Mouse (Mus musculus) liver, embryonic 14.5 days (tissue): ENCODE results near the gene Ccr6. TPM values are rescaled to one million over a fixed set of nuclear protein-coding genes. Genes with fewer than 3 reads are reported as not detected.
"Not testable (repeated sequence)": the region's sequence is repeated elsewhere in the genome, so short reads cannot be mapped to it uniquely, and the experiment has no call there.

Experiments
- ATAC-seq: fragments of 200-750 bp; cut with Nextera tagmentation; 2 replicates; pipeline ENCODE4 v1.8.0; 2017; ENCODE audit warnings: moderate number of reproducible peaks, mild to moderate bottlenecking, moderate library complexity; ENCODE audit not compliant: insufficient read depth
- DNase-seq, 3 experiments: peaks; one replicate each; pipeline ENCODE4 v3.0.0-alpha.2; 2012 to 2013; ENCODE audit warnings: low read depth in 3 of 3, low spot score in 3 of 3
- H3K27ac ChIP-seq: fragments of 300-500 bp; sonication (generic); 2 replicates; pipeline ENCODE4 v1.5.1; 2014; ENCODE audit warnings: moderate library complexity, mild to moderate bottlenecking, control low read depth, inconsistent platforms
- H3K27me3 ChIP-seq: fragments of 300-500 bp; sonication (generic); 2 replicates; pipeline ENCODE4 v1.6.1; 2014; ENCODE audit warnings: mild to moderate bottlenecking, low read length, moderate library complexity; ENCODE audit not compliant: control insufficient read depth, insufficient read depth
- H3K36me3 ChIP-seq: fragments of 300-500 bp; sonication (generic); replicated peaks from 2 replicates; pipeline ENCODE4 v1.6.1; 2014; ENCODE audit warnings: low read depth; ENCODE audit not compliant: control insufficient read depth, insufficient read depth
- H3K4me1 ChIP-seq, 2 experiments: fragments of 200-500 bp in 1 of 2; fragments of 300-500 bp in 1 of 2; sonication (generic) in 1 of 2; replicated peaks; 2 replicates each; pipeline ENCODE4 v1.6.1; 2012 to 2014; ENCODE audit warnings: antibody characterized with exemption in 1 of 2, inconsistent platforms in 1 of 2, low read length in 1 of 2; ENCODE audit not compliant: control insufficient read depth in 2 of 2, insufficient read depth in 2 of 2
- H3K4me2 ChIP-seq: fragments of 300-500 bp; sonication (generic); 2 replicates; pipeline ENCODE4 v1.6.1; 2014; ENCODE audit warnings: low read depth, mild to moderate bottlenecking, control low read depth, moderate library complexity
- H3K4me3 ChIP-seq, 2 experiments: fragments of 200-500 bp in 1 of 2; fragments of 300-500 bp in 1 of 2; sonication (generic) in 1 of 2; 2 replicates each; pipeline ENCODE4 v1.5.1; 2012 to 2014; ENCODE audit warnings: low read depth in 2 of 2, low read length in 2 of 2, mild to moderate bottlenecking in 2 of 2, control low read depth in 1 of 2, inconsistent platforms in 1 of 2, moderate library complexity in 1 of 2; ENCODE audit not compliant: insufficient read depth in 1 of 2
- H3K9ac ChIP-seq: fragments of 300-500 bp; sonication (generic); replicated peaks from 2 replicates; pipeline ENCODE4 v1.6.1; 2014; ENCODE audit warnings: mild to moderate bottlenecking, control low read depth, moderate library complexity
- H3K9me3 ChIP-seq: fragments of 300-500 bp; sonication (generic); 2 replicates; pipeline ENCODE4 v1.6.1; 2016; ENCODE audit warnings: low read length, mixed read lengths; ENCODE audit not compliant: control insufficient read depth
- CTCF ChIP-seq: IDR thresholded peaks from 2 replicates; pipeline ENCODE4 v1.5.1; 2016; ENCODE audit warnings: antibody characterized with exemption, low read depth, control low read depth
- EP300 ChIP-seq: IDR thresholded peaks from 2 replicates; pipeline ENCODE4 v1.6.1; 2016; ENCODE audit warnings: antibody characterized with exemption, low read depth
- WGBS: fragments of 180-500 bp; shearing (Covaris S2); extraction: QIAGEN DNeasy Blood & Tissue Kit; methylation state at CpG from one replicate; pipeline ENCODE4 v1.1.7; 2014; ENCODE audit not compliant: insufficient replicate concordance; 5-methylcytosine and 5-hydroxymethylcytosine counted together
- polyA plus RNA-seq, 2 experiments: library from polyadenylated mRNA; depleted of rRNA in 1 of 2; stranded (reverse) in 1 of 2; unstranded in 1 of 2; fragments of >200 nt; fragmentation: Nextera tagmentation in 1 of 2; extraction: Ambion mirVana in 1 of 2; gene quantifications; 2 replicates each; pipeline versions ENCODE4 v1.2.1 to v1.2.3; 2012 to 2014

The Ccr6 gene
- polyA plus RNA-seq, 2 experiments = 0.04 TPM; not detected in 1

DNA sequence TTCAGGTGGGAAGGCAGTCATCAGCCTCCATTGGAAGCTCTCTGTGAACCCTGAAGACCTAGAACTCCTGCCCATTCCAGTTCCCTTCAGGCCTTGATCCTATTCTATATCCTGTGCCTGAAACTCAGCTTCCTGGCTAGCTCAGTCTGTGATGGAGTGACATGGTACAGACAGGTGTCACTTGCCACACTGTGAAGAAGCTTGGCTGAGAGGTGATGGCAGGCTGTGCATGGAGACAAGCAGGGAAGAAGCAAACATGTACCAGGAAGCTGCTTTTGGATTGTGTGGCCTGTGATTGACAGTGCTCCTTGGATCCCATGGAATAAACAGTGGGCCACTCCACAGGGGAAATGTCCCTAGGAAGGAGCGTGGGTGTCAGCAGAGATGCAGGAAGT is 35.9 kb upstream of the Ccr6 start:
- TF ChIP-seq EP300 (no peak), CTCF (no peak)
- H3K27me3 ChIP-seq = no peaks in the 10 kb centered on the region
- 74% methylated on average over 1 of the region's 1 CpGs for WGBS
- H3K27ac ChIP-seq = no peak overlapping the region
- H3K9me3 ChIP-seq = no peaks in the 10 kb centered on the region
- no peaks in the 10 kb centered on the region for H3K4me1 ChIP-seq
- H3K36me3 ChIP-seq = peaks cover 5% of the 10 kb centered on the region; the same call in 1 of the 2 replicates
- no peak overlapping the region for H3K4me3 ChIP-seq
- no peak for ATAC-seq
- H3K4me2 ChIP-seq = no peak overlapping the region
- H3K9ac ChIP-seq = no peak overlapping the region
- DNase-seq = no peak

DNA sequence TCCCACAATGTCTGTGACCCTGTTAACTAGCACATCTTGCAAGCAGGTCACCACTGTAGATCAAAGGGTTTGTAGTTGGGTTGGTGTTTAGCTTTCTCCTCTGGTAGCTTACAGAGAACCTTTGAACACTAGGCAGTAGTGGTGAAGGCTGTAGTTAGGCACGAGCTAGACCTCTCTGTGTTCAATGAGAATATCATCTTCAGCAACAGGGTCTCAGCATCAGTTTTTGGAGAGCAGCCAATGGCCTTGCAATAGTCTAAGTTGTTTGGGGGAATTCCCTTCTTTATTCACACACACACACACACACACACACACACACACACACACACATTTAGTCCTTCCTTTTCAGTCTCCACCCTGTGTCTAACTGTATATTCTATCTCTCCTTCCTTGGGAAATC is 32.4 kb upstream of the Ccr6 start:
- H3K27me3 ChIP-seq = no peaks in the 10 kb centered on the region
- DNase-seq = no peak
- no peak overlapping the region for H3K4me3 ChIP-seq
- no peak for ATAC-seq
- no peak for TF ChIP-seq CTCF
- TF ChIP-seq EP300 = no peak
- no peak overlapping the region for H3K9ac ChIP-seq
- H3K4me2 ChIP-seq = no peak overlapping the region
- H3K27ac ChIP-seq = no peak overlapping the region
- no peaks in the 10 kb centered on the region for H3K9me3 ChIP-seq
- 19% methylated on average over 1 of the region's 1 CpGs for WGBS
- no peaks in the 10 kb centered on the region for H3K36me3 ChIP-seq
- H3K4me1 ChIP-seq = no peaks in the 10 kb centered on the region

DNA sequence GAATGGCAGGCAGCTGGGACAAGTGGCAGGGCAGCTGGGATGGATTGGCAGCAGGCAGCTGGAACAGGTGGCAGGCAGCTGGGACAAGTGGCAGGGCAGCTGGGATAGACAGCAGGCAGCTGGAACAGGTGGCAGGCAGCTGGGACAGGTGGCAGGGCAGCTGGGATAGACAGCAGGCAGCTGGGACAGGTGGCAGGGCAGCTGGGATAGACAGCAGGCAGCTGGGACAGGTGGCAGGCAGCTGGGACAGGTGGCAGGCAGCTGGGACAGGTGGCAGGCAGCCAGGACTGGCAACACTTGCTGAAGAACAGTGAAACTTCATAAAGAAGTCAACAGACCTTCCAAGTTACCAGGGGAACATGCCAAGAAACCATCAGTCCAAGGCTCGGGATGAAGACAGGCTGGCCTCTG is 30.6 kb upstream of the Ccr6 start:
- DNase-seq, H3K4me2 ChIP-seq, H3K9me3 ChIP-seq, H3K4me3 ChIP-seq, H3K27me3 ChIP-seq, ATAC-seq, H3K27ac ChIP-seq, H3K36me3 ChIP-seq, H3K9ac ChIP-seq, H3K4me1 ChIP-seq: not testable (repeated sequence)
- 46% methylated on average over 1 of the region's 1 CpGs for WGBS

DNA sequence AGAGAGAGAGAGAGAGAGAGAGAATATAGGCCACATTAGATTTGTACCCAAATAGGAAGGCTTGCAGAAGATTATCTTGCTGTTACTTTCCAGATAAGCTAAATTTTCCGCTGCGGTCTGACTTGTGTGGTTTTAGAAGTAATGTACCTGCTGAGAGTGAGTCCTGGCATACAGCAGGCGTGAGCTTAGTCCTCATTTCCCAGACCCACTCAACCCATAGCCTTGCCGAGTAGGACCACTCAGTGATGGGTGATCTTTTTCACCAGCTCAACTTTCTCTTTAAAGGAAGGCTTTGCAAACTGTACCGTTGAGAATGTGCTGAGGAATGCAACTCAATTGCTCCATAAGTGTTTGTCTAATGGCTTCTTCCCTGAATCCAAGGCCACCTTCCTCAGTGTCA is 29.2 kb upstream of the Ccr6 start:
- no peak overlapping the region for H3K27ac ChIP-seq
- H3K27me3 ChIP-seq = no peaks in the 10 kb centered on the region
- no peaks in the 10 kb centered on the region for H3K4me1 ChIP-seq
- 47% methylated on average over 5 of the region's 5 CpGs for WGBS
- H3K9me3 ChIP-seq = no peaks in the 10 kb centered on the region
- H3K36me3 ChIP-seq = no peaks in the 10 kb centered on the region
- no peak overlapping the region for H3K9ac ChIP-seq
- ATAC-seq (no peak), DNase-seq (no peak)
- H3K4me2 ChIP-seq = no peak overlapping the region
- no peak overlapping the region for H3K4me3 ChIP-seq
- TF ChIP-seq EP300 (no peak), CTCF (no peak)

DNA sequence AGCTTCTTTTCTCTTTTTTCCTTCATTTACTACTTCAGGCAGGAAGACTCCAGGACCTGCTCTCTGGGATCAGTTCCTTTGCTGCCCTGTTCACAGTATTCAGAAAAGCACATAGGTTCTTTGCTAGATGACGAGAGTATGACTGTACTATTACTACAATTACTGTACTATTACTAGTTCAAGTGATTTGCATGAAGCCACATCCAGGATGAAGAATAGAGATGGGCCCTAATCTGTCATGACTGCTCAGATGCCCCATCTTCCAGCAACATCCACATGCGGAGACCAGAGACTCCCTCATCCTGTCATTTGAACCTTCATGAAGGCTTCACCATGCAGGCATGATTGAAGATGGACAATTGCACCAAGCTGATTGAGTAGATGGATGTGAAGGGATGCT is 26.1 kb upstream of the Ccr6 start:
- DNase-seq (no peak), ATAC-seq (no peak)
- TF ChIP-seq EP300 (no peak), CTCF (no peak)
- no peak overlapping the region for H3K9ac ChIP-seq
- no peaks in the 10 kb centered on the region for H3K27me3 ChIP-seq
- no peak overlapping the region for H3K4me3 ChIP-seq
- H3K36me3 ChIP-seq = no peaks in the 10 kb centered on the region
- no peaks in the 10 kb centered on the region for H3K4me1 ChIP-seq
- H3K27ac ChIP-seq = no peak overlapping the region
- H3K9me3 ChIP-seq = no peaks in the 10 kb centered on the region
- WGBS = 61% methylated on average over 2 of the region's 2 CpGs
- H3K4me2 ChIP-seq = no peak overlapping the region

DNA sequence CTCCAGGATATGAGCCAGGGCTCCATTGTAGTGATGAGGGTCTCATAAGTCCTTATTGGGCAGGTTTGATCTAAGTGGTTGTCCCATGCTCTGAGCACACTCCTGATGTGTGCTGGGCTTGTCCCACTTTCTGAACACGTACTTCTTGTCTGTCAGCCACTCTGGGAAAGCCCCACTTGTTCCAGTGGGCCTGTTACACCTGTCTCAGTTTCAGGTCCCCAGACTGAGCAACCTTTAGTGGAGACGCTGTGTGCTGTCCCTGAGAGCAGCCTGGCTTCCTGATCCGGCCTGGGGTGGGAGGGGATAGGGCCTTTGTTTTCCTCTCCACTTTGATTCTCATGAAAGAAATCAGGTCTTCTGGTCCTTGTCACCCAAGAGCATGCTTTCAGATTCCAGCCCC is 25.7 kb upstream of the Ccr6 start:
- Histone ChIP-seq H3K9ac (no peak overlapping the region), H3K4me1 (no peaks in the 10 kb centered on the region), H3K9me3 (no peaks in the 10 kb centered on the region), H3K4me2 (no peak overlapping the region), H3K36me3 (no peaks in the 10 kb centered on the region), H3K27ac (no peak overlapping the region), H3K4me3 (no peak overlapping the region), H3K27me3 (no peaks in the 10 kb centered on the region)
- no peak for TF ChIP-seq EP300
- TF ChIP-seq CTCF = no peak
- WGBS = 35% methylated on average over 3 of the region's 3 CpGs
- ATAC-seq (no peak), DNase-seq (no peak)
